Mouse (Mus musculus): ENCODE data around the gene Nol3.
"Not testable (repeated sequence)": the region's sequence is repeated elsewhere in the genome, so short reads cannot be mapped to it uniquely, and the experiment has no call there.

DNA sequence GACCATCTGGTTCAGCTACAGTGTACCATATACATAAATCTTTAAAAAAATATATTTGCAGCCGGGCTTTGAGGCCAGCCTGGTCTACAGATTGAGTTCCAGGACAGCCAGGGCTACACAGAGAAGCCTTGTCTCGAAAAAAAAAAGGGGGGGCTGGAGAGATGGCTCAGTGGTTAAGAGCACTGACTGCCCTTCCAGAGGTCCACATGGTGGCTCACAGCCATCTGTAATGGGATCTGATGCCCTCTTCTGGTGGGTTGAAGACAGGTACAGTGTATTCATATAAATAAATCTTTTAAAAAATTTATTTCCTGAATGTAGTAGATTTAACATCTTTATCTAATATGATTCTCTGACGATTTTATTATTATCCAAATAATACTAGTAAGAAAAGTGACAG lies 15.9 kb downstream of the Nol3 start:
- TF ChIP-seq CTCF (IDR thresholded peaks at IDR 0.05; ENCODE audit: low read depth): peak; percentile 38
- TF ChIP-seq EP300 (optimal IDR thresholded peaks at IDR 0.05): not testable (repeated sequence)

Data from stomach, postnatal 0 days (tissue).